Mouse (Mus musculus) heart, adult 2 months (tissue): ENCODE results near the gene Fgfr1op2.

Experiments used
- EP300 ChIP-seq: fragments of 200-500 bp; IDR thresholded peaks from 2 replicates; pipeline ENCODE4 v1.6.1; 2011; ENCODE audit warnings: low read depth, low read length, control low read depth; ENCODE audit not compliant: insufficient read depth
- POLR2A ChIP-seq: fragments of 200-500 bp; IDR thresholded peaks from 2 replicates; pipeline ENCODE4 v1.6.1; 2011; ENCODE audit warnings: mild to moderate bottlenecking, low read depth, low read length, control low read depth; ENCODE audit not compliant: insufficient read depth

GRCm38 (mm10) chr6:146632403-146632802 lies 55.4 kb downstream of the Fgfr1op2 start:
- TF ChIP-seq EP300 (no peak), POLR2A (no peak)
